Comparison of ENCODE assay signal across 25 mouse cellular contexts in the genomic region with DNA sequence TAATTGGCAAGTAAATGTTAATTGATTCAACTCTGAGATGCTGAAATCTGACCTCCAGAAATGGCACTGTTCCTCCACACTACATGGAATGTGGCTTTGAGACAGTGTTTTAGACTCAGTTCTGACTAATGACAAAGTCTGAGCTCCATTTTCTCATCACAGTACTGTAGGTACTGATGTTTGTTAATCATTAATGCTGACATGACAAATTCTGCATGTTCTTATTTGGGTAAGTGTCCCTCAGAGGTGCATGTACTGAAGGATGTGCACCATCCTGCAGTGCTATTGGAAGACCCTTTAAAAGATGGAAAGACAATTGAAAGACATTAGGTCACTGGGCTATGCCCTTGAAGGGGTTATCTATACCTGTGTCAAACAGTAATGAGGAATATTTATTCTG.
"Had no signal": no experiment of that assay in that cellular context is flagged by ENCODE, and none has a peak within 500 bp of the region (broad histone marks: within the 10 kb centered on the region; RNA-seq: fewer than 3 reads in every experiment).

No protein-coding gene starts in this region.

- H3K4me1 ChIP-seq: embryonic facial prominence, embryonic 10.5 days; embryonic facial prominence, embryonic 12.5 days; embryonic facial prominence, embryonic 13.5 days; embryonic facial prominence, embryonic 15.5 days; forebrain, embryonic 10.5 days; forebrain, embryonic 12.5 days; forebrain, embryonic 13.5 days; forebrain, embryonic 15.5 days; heart, embryonic 10.5 days had no signal

- H3K4me2 ChIP-seq: embryonic facial prominence, embryonic 12.5 days; embryonic facial prominence, embryonic 13.5 days; embryonic facial prominence, embryonic 15.5 days; forebrain, embryonic 12.5 days; forebrain, embryonic 13.5 days; forebrain, embryonic 15.5 days; heart, embryonic 11.5 days had no signal

- H3K4me3 ChIP-seq: embryonic facial prominence, embryonic 10.5 days; embryonic facial prominence, embryonic 12.5 days; embryonic facial prominence, embryonic 13.5 days; embryonic facial prominence, embryonic 15.5 days; erythroblast, embryonic 14.5 days; forebrain, embryonic 10.5 days; forebrain, embryonic 12.5 days; forebrain, embryonic 13.5 days; forebrain, embryonic 15.5 days; gastrocnemius, adult 2 months; heart, adult 2 months; heart, embryonic 10.5 days had no signal

- H3K27me3 ChIP-seq: embryonic facial prominence, embryonic 12.5 days; embryonic facial prominence, embryonic 13.5 days; embryonic facial prominence, embryonic 15.5 days; forebrain, embryonic 12.5 days; forebrain, embryonic 13.5 days; forebrain, embryonic 15.5 days had no signal

- H3K9me3 ChIP-seq: embryonic facial prominence, embryonic 12.5 days; forebrain, embryonic 15.5 days had no signal

- H3K9ac ChIP-seq: embryonic facial prominence, embryonic 12.5 days; embryonic facial prominence, embryonic 13.5 days; embryonic facial prominence, embryonic 15.5 days; forebrain, embryonic 12.5 days; forebrain, embryonic 13.5 days; forebrain, embryonic 15.5 days; forebrain, postnatal 0 days had no signal

- ATAC-seq: forebrain, embryonic 13.5 days; forebrain, embryonic 14.5 days; forebrain, embryonic 15.5 days; forebrain, embryonic 16.5 days; forebrain, postnatal 0 days had no signal

- DNase-seq: cerebellum, postnatal 14 days; cerebellum, postnatal 25 days; cerebellum, postnatal 36 days; embryo, embryonic 11 days; forebrain, postnatal 0 days; gastrocnemius, adult 2 months; gastrocnemius, postnatal 10 days; gastrocnemius, postnatal 14 days; gastrocnemius, postnatal 25 days; gastrocnemius, postnatal 36 days; heart, adult 18-20 months; heart, adult 2 months had no signal

- H3K36me3 ChIP-seq: embryonic facial prominence, embryonic 10.5 days; embryonic facial prominence, embryonic 12.5 days; embryonic facial prominence, embryonic 13.5 days; embryonic facial prominence, embryonic 15.5 days; forebrain, embryonic 10.5 days; forebrain, embryonic 12.5 days; forebrain, embryonic 15.5 days; heart, embryonic 10.5 days had no signal

- H3K27ac ChIP-seq: embryonic facial prominence, embryonic 10.5 days; embryonic facial prominence, embryonic 12.5 days; embryonic facial prominence, embryonic 13.5 days; embryonic facial prominence, embryonic 15.5 days; forebrain, embryonic 10.5 days; forebrain, embryonic 12.5 days; forebrain, embryonic 13.5 days; forebrain, embryonic 15.5 days; gastrocnemius, adult 2 months; heart, adult 2 months; heart, embryonic 10.5 days had no signal
